Mouse (Mus musculus) frontal cortex, postnatal 14 days (tissue): ENCODE results near the gene Alox15.

Source experiments
- DNase-seq, 2 experiments: peaks; one replicate each; pipeline ENCODE4 v3.0.0; 2022; ENCODE audit warnings: low spot score in 2 of 2

Alox15 gene

GRCm38 (mm10) chr11:70308296-70308695 is 43.5 kb downstream of the Alox15 start:
- no peak for DNase-seq

- no peak for DNase-seq
These were observed 45.7 kb downstream of the Alox15 start for GRCm38 (mm10) chr11:70306159-70306558.

- no peak for DNase-seq
These were observed 49.5 kb downstream of the Alox15 start for GRCm38 (mm10) chr11:70302293-70302692.

- no peak for DNase-seq
These were observed 53.9 kb downstream of the Alox15 start for GRCm38 (mm10) chr11:70297836-70298454.

GRCm38 (mm10) chr11:70297405-70297804 is 54.4 kb downstream of the Alox15 start:
- no peak for DNase-seq
